Mouse (Mus musculus) 416B (cell line): ENCODE results near the gene Fnip1.
"Not testable (repeated sequence)": the region's sequence is repeated elsewhere in the genome, so short reads cannot be mapped to it uniquely, and the experiment has no call there.

Experiments used
- DNase-seq: peaks from one replicate; pipeline ENCODE4 v3.0.0; 2011; ENCODE audit warnings: low read depth

Gene Fnip1

GRCm38 (mm10) chr11:54437823-54438337 lies at the start of gene Fnip1:
Fnip1 (plus strand) TSS chr11:54438199.
- peak; percentile 92 for DNase-seq

GRCm38 (mm10) chr11:54390386-54390785 lies 47.6 kb upstream of the Fnip1 start:
- DNase-seq = no peak

- DNase-seq = no peak
Measured at GRCm38 (mm10) chr11:54391326-54391725, 46.7 kb upstream of the Fnip1 start.

- DNase-seq = no peak
Measured at GRCm38 (mm10) chr11:54396686-54397085, 41.3 kb upstream of the Fnip1 start.

- DNase-seq = no peak
Measured at GRCm38 (mm10) chr11:54398058-54398457, 39.9 kb upstream of the Fnip1 start.

- DNase-seq = not testable (repeated sequence)
Measured at GRCm38 (mm10) chr11:54400803-54401202, 37.2 kb upstream of the Fnip1 start.

- no peak for DNase-seq
Measured at GRCm38 (mm10) chr11:54404885-54405284, 33.1 kb upstream of the Fnip1 start.

- DNase-seq = no peak
Measured at GRCm38 (mm10) chr11:54406930-54407546, 31.0 kb upstream of the Fnip1 start.

GRCm38 (mm10) chr11:54410612-54411011 lies 27.4 kb upstream of the Fnip1 start:
- DNase-seq = no peak

GRCm38 (mm10) chr11:54413017-54413416 lies 25.0 kb upstream of the Fnip1 start:
- DNase-seq = peak; percentile 87

GRCm38 (mm10) chr11:54423007-54423406 lies 15.0 kb upstream of the Fnip1 start:
- DNase-seq = no peak

- no peak for DNase-seq
Measured at GRCm38 (mm10) chr11:54426267-54426666, 11.7 kb upstream of the Fnip1 start.

GRCm38 (mm10) chr11:54427138-54427537 lies 10.9 kb upstream of the Fnip1 start:
- DNase-seq = no peak

GRCm38 (mm10) chr11:54427695-54428352 lies 10.2 kb upstream of the Fnip1 start:
- no peak for DNase-seq

- DNase-seq = no peak
Measured at GRCm38 (mm10) chr11:54429224-54429623, 8.8 kb upstream of the Fnip1 start.

- no peak for DNase-seq
Measured at GRCm38 (mm10) chr11:54435797-54436196, 2.2 kb upstream of the Fnip1 start.

- DNase-seq = peak; percentile 92
Measured at GRCm38 (mm10) chr11:54437310-54437822, 633 bp upstream of the Fnip1 start.

GRCm38 (mm10) chr11:54438366-54438781 lies 375 bp downstream of the Fnip1 start:
- peak; percentile 57 for DNase-seq

- DNase-seq = peak; percentile 55
Measured at GRCm38 (mm10) chr11:54438991-54439690, 1.1 kb downstream of the Fnip1 start.

GRCm38 (mm10) chr11:54439691-54440029 lies 1.7 kb downstream of the Fnip1 start:
- DNase-seq = no peak

GRCm38 (mm10) chr11:54450757-54451156 lies 12.8 kb downstream of the Fnip1 start:
- DNase-seq = not testable (repeated sequence)

GRCm38 (mm10) chr11:54454516-54454915 lies 16.5 kb downstream of the Fnip1 start:
- peak; percentile 44 for DNase-seq

GRCm38 (mm10) chr11:54456875-54457274 lies 18.9 kb downstream of the Fnip1 start:
- no peak for DNase-seq
